Mouse (Mus musculus): ENCODE results near the gene Fgd3. TPM values are rescaled to one million over a fixed set of nuclear protein-coding genes. Genes with fewer than 3 reads are reported as not detected.

Gene Fgd3
- polyA plus RNA-seq, 1 experiment from 2014 or later: 1.2 TPM

DNA sequence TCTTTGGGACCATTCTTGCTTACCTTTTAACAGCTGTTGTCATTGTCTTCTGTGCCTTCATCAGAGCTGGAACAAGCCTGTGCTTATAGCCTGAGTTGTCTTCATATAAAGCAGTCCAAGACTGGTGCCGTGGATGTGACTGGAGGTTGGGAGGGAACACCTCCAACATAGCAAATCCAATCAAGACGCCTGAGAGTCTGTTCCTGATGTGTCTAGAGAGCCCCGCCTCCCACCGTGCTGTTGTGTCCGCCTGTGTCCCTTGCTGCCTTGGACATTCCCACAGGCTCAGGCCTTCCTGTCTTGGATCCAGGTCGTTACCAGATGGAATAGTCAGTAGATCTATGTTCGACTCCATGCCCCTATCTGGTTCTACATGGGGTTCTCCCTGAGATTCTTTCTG lies 36.0 kb upstream of the Fgd3 start:
- no peaks in the 10 kb centered on the region for H3K36me3 ChIP-seq (ENCODE audit: control insufficient read depth, insufficient read depth, low read length)
- H3K4me1 ChIP-seq (ENCODE audit: control insufficient read depth, insufficient read depth, low read length): peaks cover 11% of the 10 kb centered on the region
- no peak for ATAC-seq
- no peaks in the 10 kb centered on the region for H3K27me3 ChIP-seq (replicated peaks; ENCODE audit: control insufficient read depth, insufficient read depth, low read length)
- WGBS: 83% methylated on average over 7 of the region's 7 CpGs
- H3K9me3 ChIP-seq (ENCODE audit: control insufficient read depth, low read length): no peaks in the 10 kb centered on the region
- H3K4me3 ChIP-seq (ENCODE audit: low read length): no peak overlapping the region
- no peak overlapping the region for H3K9ac ChIP-seq (ENCODE audit: low read depth, low read length)
- no peak overlapping the region for H3K27ac ChIP-seq (ENCODE audit: low read length)
- H3K4me2 ChIP-seq (ENCODE audit: low read depth, low read length): no peak overlapping the region

DNA sequence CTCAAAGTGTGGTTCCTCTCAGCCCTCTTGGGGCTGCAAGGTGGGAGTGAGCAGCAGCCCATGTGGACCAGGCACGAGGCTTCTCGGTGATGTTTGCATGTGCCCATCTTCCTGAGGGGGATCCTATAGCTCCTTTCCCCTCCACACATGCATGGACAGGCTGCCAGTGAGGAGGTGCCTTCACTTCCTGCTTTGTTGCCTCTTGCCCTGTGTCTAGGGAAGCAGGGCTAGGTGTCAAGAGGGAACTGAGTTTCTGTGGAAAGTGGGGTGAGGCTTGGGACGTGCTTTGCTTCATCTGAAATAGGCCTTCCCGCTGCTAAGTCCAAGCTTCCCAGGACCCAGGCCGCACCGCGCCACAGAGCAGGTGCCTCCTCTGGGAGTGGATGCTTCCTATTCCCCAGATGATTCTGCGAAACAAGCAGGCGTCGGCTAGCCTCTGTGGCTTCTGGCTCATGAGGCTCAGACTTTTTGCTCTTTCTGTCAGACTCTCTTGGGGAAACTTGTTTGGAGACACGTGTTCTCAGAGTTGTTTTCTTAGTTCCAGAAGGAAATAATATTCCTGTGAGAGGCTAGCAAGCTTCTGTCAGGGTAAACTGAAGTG lies 35.5 kb upstream of the Fgd3 start:
- ATAC-seq: no peak
- no peak overlapping the region for H3K9ac ChIP-seq (ENCODE audit: low read depth, low read length)
- no peaks in the 10 kb centered on the region for H3K36me3 ChIP-seq (ENCODE audit: control insufficient read depth, insufficient read depth, low read length)
- H3K9me3 ChIP-seq (ENCODE audit: control insufficient read depth, low read length): no peaks in the 10 kb centered on the region
- 84% methylated on average over 11 of the region's 11 CpGs for WGBS
- no peaks in the 10 kb centered on the region for H3K27me3 ChIP-seq (replicated peaks; ENCODE audit: control insufficient read depth, insufficient read depth, low read length)
- peaks cover 7% of the 10 kb centered on the region for H3K4me1 ChIP-seq (ENCODE audit: control insufficient read depth, insufficient read depth, low read length)
- no peak overlapping the region for H3K27ac ChIP-seq (ENCODE audit: low read length)
- no peak overlapping the region for H3K4me3 ChIP-seq (ENCODE audit: low read length)
- no peak overlapping the region for H3K4me2 ChIP-seq (ENCODE audit: low read depth, low read length)

DNA sequence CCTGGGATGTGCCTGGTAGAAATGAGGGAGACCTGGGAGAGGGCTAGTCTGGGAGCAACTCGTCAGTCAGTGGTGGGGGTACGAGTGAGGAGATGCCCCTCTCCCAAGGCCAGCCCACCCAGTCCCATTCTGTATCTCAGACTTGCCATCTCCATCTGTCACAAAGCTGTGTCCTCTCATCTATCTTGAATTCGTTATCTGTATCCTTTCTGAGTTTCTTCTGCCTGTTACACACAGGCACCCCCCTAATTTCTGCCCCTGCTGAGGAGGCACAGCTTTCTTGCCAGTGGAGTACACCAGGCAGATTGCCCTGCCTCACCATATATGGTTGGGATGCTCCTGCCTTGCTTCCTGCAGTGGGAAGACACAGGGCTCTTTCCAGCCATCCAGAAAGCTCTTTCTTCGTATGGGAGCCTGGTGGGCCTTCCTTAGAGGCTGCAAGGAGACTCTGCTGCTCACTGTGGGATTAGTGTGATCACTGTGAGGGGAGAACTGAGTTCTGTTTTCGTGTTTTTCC lies 33.9 kb upstream of the Fgd3 start:
- peaks cover 7% of the 10 kb centered on the region for H3K4me1 ChIP-seq (ENCODE audit: control insufficient read depth, insufficient read depth, low read length)
- 72% methylated on average over 5 of the region's 5 CpGs for WGBS
- no peaks in the 10 kb centered on the region for H3K27me3 ChIP-seq (replicated peaks; ENCODE audit: control insufficient read depth, insufficient read depth, low read length)
- no peak; the same call in 1 of the 2 replicates for ATAC-seq
- no peaks in the 10 kb centered on the region for H3K36me3 ChIP-seq (ENCODE audit: control insufficient read depth, insufficient read depth, low read length)
- H3K4me3 ChIP-seq (ENCODE audit: low read length): no peak overlapping the region
- no peaks in the 10 kb centered on the region for H3K9me3 ChIP-seq (ENCODE audit: control insufficient read depth, low read length)
- no peak overlapping the region for H3K27ac ChIP-seq (ENCODE audit: low read length)
- H3K9ac ChIP-seq (ENCODE audit: low read depth, low read length): no peak overlapping the region
- no peak overlapping the region for H3K4me2 ChIP-seq (ENCODE audit: low read depth, low read length)

DNA sequence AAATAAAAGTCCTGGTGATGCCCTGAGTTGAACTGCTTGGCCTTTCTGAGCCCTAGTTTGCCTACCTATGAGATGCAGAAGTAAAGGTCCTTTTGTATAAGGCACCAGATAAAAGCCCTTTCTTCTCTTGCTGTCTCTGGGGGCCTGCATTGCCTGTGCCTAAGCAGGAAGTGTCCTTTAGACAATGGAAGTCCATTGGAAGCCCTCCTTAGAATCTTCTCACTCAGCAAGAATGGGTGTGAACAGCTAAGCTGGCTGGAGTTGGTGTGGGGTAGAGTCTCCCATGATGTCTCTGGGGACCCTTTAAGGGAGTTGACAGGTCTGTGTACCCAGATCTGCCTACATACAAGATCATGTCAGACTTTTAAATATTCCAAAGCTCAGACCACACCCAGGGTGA lies 33.3 kb upstream of the Fgd3 start:
- no peak for ATAC-seq
- Histone ChIP-seq H3K36me3 (ENCODE audit: control insufficient read depth, insufficient read depth, low read length) (no peaks in the 10 kb centered on the region), H3K9ac (ENCODE audit: low read depth, low read length) (no peak overlapping the region), H3K27me3 (replicated peaks; ENCODE audit: control insufficient read depth, insufficient read depth, low read length) (no peaks in the 10 kb centered on the region), H3K9me3 (ENCODE audit: control insufficient read depth, low read length) (no peaks in the 10 kb centered on the region), H3K4me1 (ENCODE audit: control insufficient read depth, insufficient read depth, low read length) (peaks cover 7% of the 10 kb centered on the region), H3K27ac (ENCODE audit: low read length) (no peak overlapping the region), H3K4me2 (ENCODE audit: low read depth, low read length) (no peak overlapping the region), H3K4me3 (ENCODE audit: low read length) (no peak overlapping the region)

DNA sequence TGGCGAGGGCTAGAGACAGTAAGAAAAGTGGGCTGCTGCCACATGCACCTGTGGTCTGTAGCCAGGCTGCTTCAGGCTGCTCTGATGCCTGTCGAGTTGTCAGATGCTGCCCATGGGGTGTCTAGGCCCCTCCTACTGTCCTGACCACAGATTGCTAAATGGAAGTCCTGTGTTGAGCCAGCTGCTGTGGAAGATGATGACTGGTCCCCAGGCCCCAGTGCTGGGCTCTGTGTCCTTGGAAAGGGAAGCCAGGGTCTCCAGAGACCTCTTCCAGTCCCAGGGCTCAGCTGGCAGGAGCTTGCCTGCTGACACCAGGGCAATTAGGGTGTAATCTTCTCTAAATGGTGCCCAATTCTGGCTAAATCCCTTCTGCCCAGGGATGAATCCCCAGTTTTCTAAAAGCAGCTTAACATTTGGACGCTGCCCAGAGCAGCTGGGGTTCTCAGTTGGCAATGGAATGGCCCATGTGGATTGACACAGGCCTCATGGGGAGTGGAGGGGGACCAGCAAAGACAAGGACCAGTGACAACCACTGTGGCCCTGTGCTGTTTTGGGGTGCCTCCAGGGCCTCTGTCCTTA lies 32.6 kb upstream of the Fgd3 start:
- 0 out of 2 replicates have a peak, but pooled peaks have one; percentile 9 for ATAC-seq
- no peaks in the 10 kb centered on the region for H3K27me3 ChIP-seq (replicated peaks; ENCODE audit: control insufficient read depth, insufficient read depth, low read length)
- no peaks in the 10 kb centered on the region for H3K9me3 ChIP-seq (ENCODE audit: control insufficient read depth, low read length)
- WGBS: 66% methylated on average over 3 of the region's 3 CpGs
- no peak overlapping the region for H3K9ac ChIP-seq (ENCODE audit: low read depth, low read length)
- peaks cover 7% of the 10 kb centered on the region for H3K4me1 ChIP-seq (ENCODE audit: control insufficient read depth, insufficient read depth, low read length)
- H3K4me3 ChIP-seq (ENCODE audit: low read length): no peak overlapping the region
- H3K27ac ChIP-seq (ENCODE audit: low read length): no peak overlapping the region
- no peak overlapping the region for H3K4me2 ChIP-seq (ENCODE audit: low read depth, low read length)
- no peaks in the 10 kb centered on the region for H3K36me3 ChIP-seq (ENCODE audit: control insufficient read depth, insufficient read depth, low read length)

DNA sequence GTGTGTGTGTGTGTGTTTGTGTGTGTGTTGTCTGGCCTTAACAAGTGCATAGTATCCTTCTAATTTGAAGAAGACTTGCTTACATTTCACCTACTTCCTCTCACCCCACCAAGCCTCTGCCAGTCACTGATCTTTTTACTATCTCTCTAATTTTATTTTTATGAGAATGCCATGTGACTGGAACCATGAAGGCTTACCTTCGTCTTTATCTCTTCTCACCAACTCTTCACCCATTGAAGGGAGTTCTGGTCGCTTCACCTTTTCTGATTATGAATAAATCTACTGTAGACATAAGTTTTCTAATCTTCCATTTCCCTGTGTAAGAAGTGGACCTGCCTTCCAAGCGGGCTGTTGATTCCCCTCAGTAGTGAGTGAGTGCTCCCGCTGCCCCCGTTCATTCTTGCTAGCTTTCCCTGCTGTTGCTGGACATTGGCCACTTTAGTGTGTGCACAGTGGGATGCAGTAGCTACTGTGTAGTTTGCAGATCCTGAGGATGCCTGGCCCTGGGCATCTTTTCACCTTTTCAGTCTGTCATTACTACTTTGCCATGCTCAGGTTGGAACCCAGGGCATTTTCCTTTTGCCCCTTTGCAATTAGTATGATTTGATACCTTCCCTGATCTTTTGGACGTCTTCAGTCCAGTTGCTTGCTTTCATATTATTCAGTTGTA lies 29.9 kb upstream of the Fgd3 start:
- Histone ChIP-seq H3K27ac (ENCODE audit: low read length) (no peak overlapping the region), H3K4me1 (ENCODE audit: control insufficient read depth, insufficient read depth, low read length) (peaks cover 18% of the 10 kb centered on the region), H3K9ac (ENCODE audit: low read depth, low read length) (no peak overlapping the region), H3K27me3 (replicated peaks; ENCODE audit: control insufficient read depth, insufficient read depth, low read length) (no peaks in the 10 kb centered on the region), H3K9me3 (ENCODE audit: control insufficient read depth, low read length) (no peaks in the 10 kb centered on the region), H3K36me3 (ENCODE audit: control insufficient read depth, insufficient read depth, low read length) (no peaks in the 10 kb centered on the region), H3K4me3 (ENCODE audit: low read length) (no peak overlapping the region), H3K4me2 (ENCODE audit: low read depth, low read length) (no peak overlapping the region)
- no peak for ATAC-seq
- 84% methylated on average over 6 of the region's 6 CpGs for WGBS

DNA sequence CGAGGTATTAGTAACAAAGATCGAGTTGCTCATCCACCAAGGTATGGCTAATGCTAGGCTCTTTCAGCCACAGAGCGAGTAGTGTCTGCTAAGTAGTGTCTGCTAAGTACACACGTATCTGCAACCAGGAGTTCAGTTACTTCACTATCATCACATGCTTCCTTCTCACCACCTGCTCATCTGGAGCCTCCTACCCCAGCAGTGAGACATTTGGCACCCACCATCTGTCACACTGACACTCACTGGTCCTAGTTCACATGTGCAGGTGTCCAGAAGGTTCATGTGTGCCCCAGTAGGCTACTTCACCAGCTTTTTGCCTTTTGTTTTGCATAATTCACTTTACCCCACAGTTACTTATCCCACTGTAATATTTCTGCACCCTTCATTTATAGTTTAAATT lies 29.2 kb upstream of the Fgd3 start:
- ATAC-seq: no peak
- Histone ChIP-seq H3K4me3 (ENCODE audit: low read length) (no peak overlapping the region), H3K27me3 (replicated peaks; ENCODE audit: control insufficient read depth, insufficient read depth, low read length) (no peaks in the 10 kb centered on the region), H3K36me3 (ENCODE audit: control insufficient read depth, insufficient read depth, low read length) (no peaks in the 10 kb centered on the region), H3K9ac (ENCODE audit: low read depth, low read length) (no peak overlapping the region), H3K4me1 (ENCODE audit: control insufficient read depth, insufficient read depth, low read length) (peaks cover 24% of the 10 kb centered on the region), H3K27ac (ENCODE audit: low read length) (no peak overlapping the region), H3K9me3 (ENCODE audit: control insufficient read depth, low read length) (no peaks in the 10 kb centered on the region), H3K4me2 (ENCODE audit: low read depth, low read length) (no peak overlapping the region)
- 90% methylated on average over 4 of the region's 4 CpGs for WGBS

DNA sequence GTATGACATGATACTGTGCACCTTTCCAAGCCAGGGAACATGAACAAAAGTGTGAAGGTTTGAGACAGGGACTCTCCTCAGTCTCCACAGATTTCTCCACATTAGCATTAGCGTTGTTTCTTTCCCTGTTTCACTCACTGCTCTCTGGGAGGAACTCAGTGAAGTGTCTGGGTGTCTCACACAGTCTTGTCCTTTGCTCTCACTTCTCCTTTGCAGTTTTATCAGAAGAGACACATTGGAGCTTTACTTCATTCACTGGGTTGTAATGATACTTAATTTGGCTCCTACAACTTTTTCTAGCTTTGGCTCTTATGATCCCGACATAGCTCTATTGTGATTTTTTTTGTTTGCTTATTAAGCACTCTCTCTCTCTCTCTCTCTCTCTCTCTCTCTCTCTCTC lies 28.4 kb upstream of the Fgd3 start:
- no peaks in the 10 kb centered on the region for H3K36me3 ChIP-seq (ENCODE audit: control insufficient read depth, insufficient read depth, low read length)
- H3K27ac ChIP-seq (ENCODE audit: low read length): no peak overlapping the region
- no peak overlapping the region for H3K4me2 ChIP-seq (ENCODE audit: low read depth, low read length)
- no peak overlapping the region for H3K9ac ChIP-seq (ENCODE audit: low read depth, low read length)
- H3K4me3 ChIP-seq (ENCODE audit: low read length): no peak overlapping the region
- no peaks in the 10 kb centered on the region for H3K9me3 ChIP-seq (ENCODE audit: control insufficient read depth, low read length)
- H3K4me1 ChIP-seq (ENCODE audit: control insufficient read depth, insufficient read depth, low read length): peaks cover 31% of the 10 kb centered on the region
- ATAC-seq: no peak
- WGBS: 77% methylated on average over 2 of the region's 2 CpGs
- H3K27me3 ChIP-seq (replicated peaks; ENCODE audit: control insufficient read depth, insufficient read depth, low read length): no peaks in the 10 kb centered on the region

DNA sequence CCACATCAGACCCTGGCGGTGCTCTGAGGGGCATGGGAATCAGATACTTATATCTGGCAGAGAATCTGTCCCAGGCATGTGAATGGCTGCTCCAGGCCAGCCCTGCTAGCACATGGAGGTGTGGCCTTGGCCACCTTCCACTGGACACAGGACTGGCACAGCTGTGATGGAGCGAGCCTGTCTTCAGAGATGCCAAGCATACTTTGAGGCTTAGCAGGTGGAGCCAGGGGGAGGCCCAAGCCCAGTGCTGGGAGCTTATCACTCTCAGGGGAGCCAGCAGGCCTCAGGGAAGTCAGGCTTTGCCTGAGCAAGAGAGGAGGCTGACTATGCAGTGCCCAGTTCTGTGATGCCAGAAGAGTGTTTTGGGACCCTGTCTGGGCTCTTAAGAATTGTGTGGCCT lies 25.4 kb upstream of the Fgd3 start:
- no peak overlapping the region for H3K4me2 ChIP-seq (ENCODE audit: low read depth, low read length)
- no peak overlapping the region for H3K9ac ChIP-seq (ENCODE audit: low read depth, low read length)
- H3K27ac ChIP-seq (ENCODE audit: low read length): no peak overlapping the region
- no peaks in the 10 kb centered on the region for H3K9me3 ChIP-seq (ENCODE audit: control insufficient read depth, low read length)
- H3K4me3 ChIP-seq (ENCODE audit: low read length): no peak overlapping the region
- no peaks in the 10 kb centered on the region for H3K36me3 ChIP-seq (ENCODE audit: control insufficient read depth, insufficient read depth, low read length)
- WGBS: 61% methylated on average over 2 of the region's 2 CpGs
- ATAC-seq: no peak
- no peaks in the 10 kb centered on the region for H3K27me3 ChIP-seq (replicated peaks; ENCODE audit: control insufficient read depth, insufficient read depth, low read length)
- peaks cover 42% of the 10 kb centered on the region for H3K4me1 ChIP-seq (ENCODE audit: control insufficient read depth, insufficient read depth, low read length)
